Mouse (Mus musculus): ENCODE data around the gene Loxl1. TPM values are rescaled to one million over a fixed set of nuclear protein-coding genes. Genes with fewer than 3 reads are reported as not detected.

Gene Loxl1
- polyA plus RNA-seq, 1 experiment from 2014 or later, result 10.2 TPM

DNA sequence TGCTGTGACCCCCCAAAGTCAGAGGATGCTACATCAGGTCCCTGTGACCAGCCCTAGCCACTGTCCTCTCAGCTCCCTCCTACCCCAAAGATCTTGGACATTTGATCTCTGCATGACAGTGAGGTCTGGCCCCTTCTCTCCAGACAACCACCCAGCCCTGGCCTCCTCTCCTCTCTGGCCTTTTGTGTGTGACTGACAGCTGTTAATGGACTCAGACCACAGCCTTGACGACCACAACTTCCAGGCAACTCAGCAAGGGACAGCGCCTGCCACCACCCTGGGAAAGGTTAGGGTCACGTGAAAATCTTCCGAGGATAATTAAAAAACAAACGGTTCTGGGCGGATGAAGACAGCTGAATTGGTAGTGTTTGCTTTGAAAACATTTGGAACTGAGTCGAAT is 18.5 kb downstream of the Loxl1 start:
- Histone ChIP-seq H3K27ac (ENCODE audit: low read depth, low read length) (no peak overlapping the region), H3K9ac (ENCODE audit: low read length) (no peak overlapping the region), H3K4me3 (ENCODE audit: low read depth, low read length) (no peak overlapping the region), H3K4me2 (ENCODE audit: low read depth, low read length, severe bottlenecking) (no peak overlapping the region), H3K36me3 (ENCODE audit: control insufficient read depth, insufficient read depth, low read length) (no peaks in the 10 kb centered on the region), H3K9me3 (ENCODE audit: control insufficient read depth, low read length) (no peaks in the 10 kb centered on the region), H3K27me3 (ENCODE audit: control insufficient read depth, insufficient read depth, low read length) (no peaks in the 10 kb centered on the region), H3K4me1 (replicated peaks; ENCODE audit: control insufficient read depth, insufficient read depth, low read length) (peaks cover 6% of the 10 kb centered on the region; the same call in 1 of the 2 replicates)
- no peak for DNase-seq (ENCODE audit: low spot score)
- 59% methylated on average over 7 of the region's 7 CpGs for WGBS
- no peak for ATAC-seq (replicated peaks; ENCODE audit: low FRiP score)

DNA sequence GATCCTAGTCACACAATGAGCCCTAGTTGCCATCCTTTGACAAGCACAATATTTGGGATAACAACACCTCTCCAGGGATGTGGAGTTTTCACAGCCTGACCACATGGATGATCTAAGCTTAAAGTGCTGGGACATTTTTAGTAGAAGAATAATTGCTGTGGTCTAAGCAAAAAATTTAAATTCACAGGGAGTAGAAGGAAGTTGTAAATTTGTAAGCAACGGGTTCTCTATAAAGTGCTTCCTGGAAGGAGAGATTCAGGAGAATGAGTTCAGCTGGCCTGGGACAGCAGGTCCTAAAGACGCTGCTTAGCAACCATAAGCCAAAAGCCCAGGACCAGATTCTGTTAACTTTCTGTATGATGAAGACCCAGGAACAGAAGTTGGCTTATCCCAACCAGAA is 23.1 kb downstream of the Loxl1 start:
- DNase-seq (ENCODE audit: low spot score) (no peak), ATAC-seq (replicated peaks; ENCODE audit: low FRiP score) (no peak)
- no peaks in the 10 kb centered on the region for H3K27me3 ChIP-seq (ENCODE audit: control insufficient read depth, insufficient read depth, low read length)
- H3K27ac ChIP-seq (ENCODE audit: low read depth, low read length), result no peak overlapping the region
- H3K9ac ChIP-seq (ENCODE audit: low read length), result no peak overlapping the region
- no peaks in the 10 kb centered on the region for H3K9me3 ChIP-seq (ENCODE audit: control insufficient read depth, low read length)
- H3K36me3 ChIP-seq (ENCODE audit: control insufficient read depth, insufficient read depth, low read length), result no peaks in the 10 kb centered on the region
- no peaks in the 10 kb centered on the region for H3K4me1 ChIP-seq (replicated peaks; ENCODE audit: control insufficient read depth, insufficient read depth, low read length)
- 88% methylated on average over 2 of the region's 2 CpGs for WGBS
- H3K4me2 ChIP-seq (ENCODE audit: low read depth, low read length, severe bottlenecking), result no peak overlapping the region
- no peak overlapping the region for H3K4me3 ChIP-seq (ENCODE audit: low read depth, low read length)

DNA sequence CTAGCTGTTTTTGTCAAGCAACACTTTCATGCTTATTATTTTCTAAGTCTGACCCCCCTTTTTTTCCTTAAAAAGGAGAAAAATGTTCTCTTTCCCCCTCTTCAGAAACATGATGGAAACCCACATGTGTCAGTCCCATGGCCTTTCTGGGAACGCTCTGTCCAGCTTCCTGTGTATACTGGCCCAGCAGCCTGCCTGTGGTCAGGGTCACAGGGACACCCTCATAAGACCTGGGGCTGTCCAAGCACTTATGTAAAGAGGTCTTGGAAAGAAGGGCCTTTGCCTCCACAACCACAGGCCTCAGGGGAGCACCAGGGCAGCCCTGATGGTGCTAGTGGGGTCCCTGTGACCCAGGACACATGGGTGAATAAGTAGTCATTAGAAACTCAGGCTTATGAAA is 23.9 kb downstream of the Loxl1 start:
- WGBS, result 73% methylated on average over 1 of the region's 1 CpGs
- Histone ChIP-seq H3K27ac (ENCODE audit: low read depth, low read length) (no peak overlapping the region), H3K4me2 (ENCODE audit: low read depth, low read length, severe bottlenecking) (no peak overlapping the region), H3K4me1 (replicated peaks; ENCODE audit: control insufficient read depth, insufficient read depth, low read length) (no peaks in the 10 kb centered on the region), H3K36me3 (ENCODE audit: control insufficient read depth, insufficient read depth, low read length) (no peaks in the 10 kb centered on the region), H3K27me3 (ENCODE audit: control insufficient read depth, insufficient read depth, low read length) (no peaks in the 10 kb centered on the region), H3K4me3 (ENCODE audit: low read depth, low read length) (no peak overlapping the region), H3K9me3 (ENCODE audit: control insufficient read depth, low read length) (no peaks in the 10 kb centered on the region), H3K9ac (ENCODE audit: low read length) (no peak overlapping the region)
- no peak for DNase-seq (ENCODE audit: low spot score)
- no peak for ATAC-seq (replicated peaks; ENCODE audit: low FRiP score)

DNA sequence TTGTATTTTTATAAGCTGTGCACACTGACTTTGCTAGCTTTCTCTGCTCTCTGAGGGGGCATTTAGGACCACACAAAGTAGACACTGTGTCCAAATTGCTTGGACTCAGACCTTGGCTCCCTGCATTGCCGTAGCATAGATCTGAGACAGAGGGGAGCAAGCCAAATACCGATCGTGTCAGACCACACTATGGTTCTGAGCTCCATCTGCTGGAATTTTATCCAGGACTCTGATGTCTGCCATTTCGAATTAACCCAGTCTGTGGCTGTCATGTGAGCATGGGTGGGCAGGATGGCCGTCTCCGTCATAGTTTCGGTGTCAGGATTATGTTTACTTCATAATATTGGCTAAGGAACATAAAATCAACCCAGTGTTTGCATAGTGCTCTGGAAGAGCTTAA is 29.6 kb downstream of the Loxl1 start:
- Histone ChIP-seq H3K9ac (ENCODE audit: low read length) (no peak overlapping the region), H3K4me1 (replicated peaks; ENCODE audit: control insufficient read depth, insufficient read depth, low read length) (no peaks in the 10 kb centered on the region; the same call in 1 of the 2 replicates), H3K9me3 (ENCODE audit: control insufficient read depth, low read length) (no peaks in the 10 kb centered on the region), H3K27ac (ENCODE audit: low read depth, low read length) (no peak overlapping the region), H3K4me3 (ENCODE audit: low read depth, low read length) (no peak overlapping the region), H3K27me3 (ENCODE audit: control insufficient read depth, insufficient read depth, low read length) (no peaks in the 10 kb centered on the region), H3K36me3 (ENCODE audit: control insufficient read depth, insufficient read depth, low read length) (no peaks in the 10 kb centered on the region), H3K4me2 (ENCODE audit: low read depth, low read length, severe bottlenecking) (no peak overlapping the region)
- no peak for ATAC-seq (replicated peaks; ENCODE audit: low FRiP score)
- DNase-seq (ENCODE audit: low spot score), result no peak
- 84% methylated on average over 7 of the region's 7 CpGs for WGBS

DNA sequence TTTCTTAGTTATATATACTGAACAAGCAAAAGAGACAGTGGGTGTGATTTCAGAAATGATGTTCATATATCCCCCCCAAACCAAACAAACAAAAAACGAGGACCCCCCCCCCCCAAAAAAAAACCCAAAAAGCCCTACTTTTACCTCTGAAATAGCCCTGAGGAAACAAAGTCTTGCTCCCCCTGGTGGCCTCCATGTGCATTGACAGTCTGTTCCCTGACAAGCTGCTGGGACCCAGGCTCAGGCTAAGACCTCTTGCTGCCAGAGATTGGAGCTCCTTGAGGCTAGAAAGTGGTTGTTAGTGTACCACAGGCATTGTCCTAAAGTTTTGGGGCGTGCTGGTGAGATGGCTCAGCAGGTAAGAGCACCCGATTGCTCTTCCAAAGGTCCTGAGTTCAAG is 31.4 kb downstream of the Loxl1 start:
- no peak overlapping the region for H3K4me2 ChIP-seq (ENCODE audit: low read depth, low read length, severe bottlenecking)
- no peak overlapping the region for H3K4me3 ChIP-seq (ENCODE audit: low read depth, low read length)
- WGBS, result 55% methylated on average over 3 of the region's 3 CpGs
- H3K27ac ChIP-seq (ENCODE audit: low read depth, low read length), result no peak overlapping the region
- peak; percentile 70 for DNase-seq (ENCODE audit: low spot score)
- no peaks in the 10 kb centered on the region; the same call in 1 of the 2 replicates for H3K4me1 ChIP-seq (replicated peaks; ENCODE audit: control insufficient read depth, insufficient read depth, low read length)
- no peak for ATAC-seq (replicated peaks; ENCODE audit: low FRiP score)
- H3K9me3 ChIP-seq (ENCODE audit: control insufficient read depth, low read length), result no peaks in the 10 kb centered on the region
- no peaks in the 10 kb centered on the region for H3K27me3 ChIP-seq (ENCODE audit: control insufficient read depth, insufficient read depth, low read length)
- no peaks in the 10 kb centered on the region for H3K36me3 ChIP-seq (ENCODE audit: control insufficient read depth, insufficient read depth, low read length)
- no peak overlapping the region for H3K9ac ChIP-seq (ENCODE audit: low read length)

DNA sequence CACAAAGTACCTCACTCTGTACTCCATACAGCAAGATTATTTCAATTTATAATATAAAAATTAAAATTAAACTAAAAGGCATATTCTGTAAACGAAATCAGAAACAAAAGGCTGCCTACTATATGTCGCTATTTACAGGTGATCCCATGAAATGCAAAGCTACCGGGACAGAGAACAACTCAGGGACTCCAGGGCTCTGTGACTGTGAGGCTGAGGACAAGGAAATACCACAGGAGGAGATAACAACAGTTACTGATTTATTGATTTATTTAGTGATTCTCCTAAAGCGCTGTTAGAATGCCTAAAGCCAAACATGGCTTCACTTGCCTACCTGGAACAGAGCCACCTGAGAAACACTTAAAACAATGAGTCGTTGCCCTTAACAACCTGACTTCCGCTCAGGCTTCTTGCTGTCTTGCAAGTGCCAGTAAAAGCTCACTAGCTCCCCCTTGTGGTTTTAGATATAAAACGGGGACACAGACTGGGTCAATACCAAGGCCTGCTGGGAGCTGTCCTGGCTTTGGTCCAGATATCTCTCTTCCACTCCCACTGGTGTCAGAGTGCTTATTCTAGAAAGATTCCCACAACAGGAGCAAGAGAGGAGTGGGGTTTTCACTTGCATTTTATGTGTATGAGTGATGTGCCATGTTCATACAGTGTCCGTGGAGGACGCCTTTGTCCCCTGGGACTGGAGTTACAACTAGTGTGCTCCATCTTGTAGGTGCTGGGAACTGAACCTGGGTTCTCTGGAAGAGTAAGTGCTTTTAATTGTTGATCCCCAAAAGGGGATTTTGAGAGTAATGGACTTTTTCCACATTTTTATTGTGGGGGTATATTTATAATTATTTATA is 32.5 kb downstream of the Loxl1 start:
- no peak; the same call in 1 of the 2 replicates for ATAC-seq (replicated peaks; ENCODE audit: low FRiP score)
- H3K9ac ChIP-seq (ENCODE audit: low read length), result no peak overlapping the region
- no peaks in the 10 kb centered on the region for H3K27me3 ChIP-seq (ENCODE audit: control insufficient read depth, insufficient read depth, low read length)
- no peaks in the 10 kb centered on the region for H3K36me3 ChIP-seq (ENCODE audit: control insufficient read depth, insufficient read depth, low read length)
- no peak overlapping the region for H3K4me2 ChIP-seq (ENCODE audit: low read depth, low read length, severe bottlenecking)
- H3K9me3 ChIP-seq (ENCODE audit: control insufficient read depth, low read length), result no peaks in the 10 kb centered on the region
- H3K4me3 ChIP-seq (ENCODE audit: low read depth, low read length), result no peak overlapping the region
- DNase-seq (ENCODE audit: low spot score), result peak; percentile 81
- WGBS, result 36% methylated on average over 9 of the region's 9 CpGs
- H3K27ac ChIP-seq (ENCODE audit: low read depth, low read length), result no peak overlapping the region
- no peaks in the 10 kb centered on the region; the same call in 1 of the 2 replicates for H3K4me1 ChIP-seq (replicated peaks; ENCODE audit: control insufficient read depth, insufficient read depth, low read length)

DNA sequence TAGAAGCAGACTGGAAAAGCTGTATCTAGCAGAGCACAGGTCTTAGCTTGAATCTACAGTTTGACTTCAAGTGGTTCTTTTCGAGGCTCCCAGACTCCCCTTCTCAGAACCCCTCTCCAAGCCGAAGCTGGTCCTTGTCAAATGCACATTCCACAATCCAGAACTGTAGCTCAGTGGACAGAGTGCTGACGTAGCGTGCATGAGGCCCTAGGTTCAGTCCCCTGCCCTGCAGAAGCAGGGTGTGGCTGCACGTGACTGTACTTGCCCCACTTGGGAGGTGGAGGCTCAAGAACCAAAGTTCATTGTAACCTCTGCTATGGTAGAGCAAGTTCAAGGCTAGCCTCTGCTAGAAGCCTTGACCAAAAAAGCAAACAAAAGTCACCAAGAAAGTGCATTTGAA is 33.2 kb downstream of the Loxl1 start:
- no peaks in the 10 kb centered on the region for H3K36me3 ChIP-seq (ENCODE audit: control insufficient read depth, insufficient read depth, low read length)

DNA sequence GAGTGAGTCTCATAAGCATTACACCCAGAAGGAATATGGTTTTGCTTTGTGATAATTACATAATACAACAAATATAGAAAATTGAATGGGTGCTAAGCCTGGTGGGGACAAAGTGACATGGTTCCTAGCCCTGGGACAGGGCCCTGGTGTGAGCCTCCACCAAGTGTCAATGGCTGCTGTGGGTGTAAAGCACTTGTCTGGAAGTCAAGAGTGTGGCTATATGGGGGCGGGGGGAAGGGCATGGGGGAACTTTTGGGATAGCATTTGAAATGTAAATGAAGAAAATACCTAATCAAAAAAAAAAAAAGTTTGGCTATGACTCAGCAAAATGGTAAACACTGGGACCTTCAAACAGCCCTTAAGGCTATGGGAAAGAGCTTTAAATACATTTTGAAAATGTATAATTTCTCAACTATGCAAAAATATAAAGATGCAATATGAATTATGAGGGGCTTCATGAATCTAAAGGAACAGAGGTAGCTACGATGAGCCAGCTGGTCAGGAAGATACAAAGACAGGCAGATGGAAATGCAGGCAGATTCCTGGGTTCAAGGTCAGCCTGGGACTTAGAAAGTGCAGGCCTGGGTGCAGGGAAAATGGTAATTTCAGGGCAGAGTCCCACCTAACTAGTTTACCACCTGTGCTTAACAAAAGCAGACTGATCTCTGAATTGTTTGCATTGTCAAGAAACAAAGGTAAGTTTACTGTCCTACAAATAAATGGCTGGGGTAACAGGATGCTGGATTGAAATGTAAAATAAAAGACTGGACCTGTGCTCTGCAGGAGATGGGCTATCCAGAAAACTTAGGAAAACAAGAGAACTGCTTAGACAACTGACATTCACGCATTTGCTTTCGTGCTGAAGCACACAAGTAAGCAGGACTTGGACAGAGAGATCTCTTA is 33.9 kb downstream of the Loxl1 start:
- no peaks in the 10 kb centered on the region; the same call in 1 of the 2 replicates for H3K4me1 ChIP-seq (replicated peaks; ENCODE audit: control insufficient read depth, insufficient read depth, low read length)
- no peaks in the 10 kb centered on the region for H3K9me3 ChIP-seq (ENCODE audit: control insufficient read depth, low read length)
- ATAC-seq (replicated peaks; ENCODE audit: low FRiP score) (no peak), DNase-seq (ENCODE audit: low spot score) (no peak)
- no peaks in the 10 kb centered on the region for H3K36me3 ChIP-seq (ENCODE audit: control insufficient read depth, insufficient read depth, low read length)
- WGBS, result 49% methylated on average over 4 of the region's 4 CpGs
- no peak overlapping the region for H3K27ac ChIP-seq (ENCODE audit: low read depth, low read length)
- no peak overlapping the region for H3K4me3 ChIP-seq (ENCODE audit: low read depth, low read length)
- no peaks in the 10 kb centered on the region for H3K27me3 ChIP-seq (ENCODE audit: control insufficient read depth, insufficient read depth, low read length)
- H3K9ac ChIP-seq (ENCODE audit: low read length), result no peak overlapping the region
- H3K4me2 ChIP-seq (ENCODE audit: low read depth, low read length, severe bottlenecking), result no peak overlapping the region

More for the DNA sequence above, 33.2 kb downstream of the Loxl1 start:
- no peaks in the 10 kb centered on the region; the same call in 1 of the 2 replicates for H3K4me1 ChIP-seq (replicated peaks; ENCODE audit: control insufficient read depth, insufficient read depth, low read length)
- H3K27ac ChIP-seq (ENCODE audit: low read depth, low read length), result no peak overlapping the region
- H3K4me3 ChIP-seq (ENCODE audit: low read depth, low read length), result no peak overlapping the region
- 69% methylated on average over 5 of the region's 5 CpGs for WGBS
- DNase-seq (ENCODE audit: low spot score) (no peak), ATAC-seq (replicated peaks; ENCODE audit: low FRiP score) (no peak)
- H3K9ac ChIP-seq (ENCODE audit: low read length), result no peak overlapping the region
- H3K27me3 ChIP-seq (ENCODE audit: control insufficient read depth, insufficient read depth, low read length), result no peaks in the 10 kb centered on the region
- H3K9me3 ChIP-seq (ENCODE audit: control insufficient read depth, low read length), result no peaks in the 10 kb centered on the region
- H3K4me2 ChIP-seq (ENCODE audit: low read depth, low read length, severe bottlenecking), result no peak overlapping the region

Measured in forebrain, embryonic 11.5 days (tissue).